Mouse (Mus musculus): ENCODE results near the gene Adamtsl2.

Gene Adamtsl2

DNA sequence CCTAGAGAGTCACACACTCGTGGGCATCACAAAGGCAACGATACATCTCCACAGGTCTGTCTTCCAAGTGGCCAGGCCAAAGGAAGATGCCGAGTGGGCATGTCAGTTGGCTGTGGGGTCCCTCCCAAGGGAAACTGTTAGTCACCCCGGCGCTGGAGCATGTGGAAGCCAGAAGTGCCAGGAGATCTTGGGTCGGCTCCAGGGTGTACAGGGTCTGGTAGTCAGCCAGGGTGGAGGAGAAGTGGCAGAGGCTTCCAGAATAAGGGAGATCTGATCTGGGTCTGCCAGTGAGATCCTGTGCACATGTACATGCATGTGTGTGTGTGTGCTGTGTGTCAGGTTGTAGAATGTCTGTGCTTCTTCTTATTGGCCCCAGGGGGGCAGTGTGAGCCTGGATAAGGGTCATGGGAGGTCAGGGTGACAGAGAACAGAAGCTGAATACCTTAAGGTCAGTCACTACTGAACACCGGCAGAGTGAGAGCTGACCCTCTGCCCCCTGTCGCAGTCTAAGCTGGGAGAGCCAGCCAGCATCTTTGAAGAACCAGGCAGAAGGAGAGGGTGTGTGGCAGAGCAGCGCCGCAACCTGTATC is 1.4 kb upstream of the Adamtsl2 start:
- no peak for DNase-seq

- DNase-seq, result no peak
Observed at GRCm38 (mm10) chr2:27078312-27078711, 867 bp upstream of the Adamtsl2 start.

DNA sequence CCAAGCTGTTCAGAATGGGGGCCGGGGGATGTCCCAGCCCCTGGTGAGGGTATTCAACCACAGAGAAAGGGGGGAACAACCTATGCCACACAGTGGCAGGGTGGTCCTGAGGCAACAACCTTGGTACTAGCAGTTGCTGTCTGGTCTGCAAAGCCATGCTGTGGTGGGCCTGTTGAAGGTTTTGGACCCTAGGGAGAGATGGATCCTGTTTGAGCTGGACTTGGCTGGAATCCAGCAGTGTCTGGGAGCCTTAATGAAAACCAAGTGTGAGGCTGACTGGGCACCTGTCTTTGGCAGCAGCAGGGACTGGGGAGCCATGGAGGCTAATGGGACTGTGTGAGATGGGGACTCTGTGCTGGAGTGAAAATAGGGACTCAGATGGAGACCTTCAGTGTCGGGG is 470 bp downstream of the Adamtsl2 start:
- no peak for DNase-seq

- no peak for DNase-seq
Observed at GRCm38 (mm10) chr2:27083761-27084475, 4.7 kb downstream of the Adamtsl2 start.

- no peak for DNase-seq
Observed at GRCm38 (mm10) chr2:27084963-27085362, 5.8 kb downstream of the Adamtsl2 start.

- no peak for DNase-seq
Observed at GRCm38 (mm10) chr2:27085801-27086200, 6.6 kb downstream of the Adamtsl2 start.

DNA sequence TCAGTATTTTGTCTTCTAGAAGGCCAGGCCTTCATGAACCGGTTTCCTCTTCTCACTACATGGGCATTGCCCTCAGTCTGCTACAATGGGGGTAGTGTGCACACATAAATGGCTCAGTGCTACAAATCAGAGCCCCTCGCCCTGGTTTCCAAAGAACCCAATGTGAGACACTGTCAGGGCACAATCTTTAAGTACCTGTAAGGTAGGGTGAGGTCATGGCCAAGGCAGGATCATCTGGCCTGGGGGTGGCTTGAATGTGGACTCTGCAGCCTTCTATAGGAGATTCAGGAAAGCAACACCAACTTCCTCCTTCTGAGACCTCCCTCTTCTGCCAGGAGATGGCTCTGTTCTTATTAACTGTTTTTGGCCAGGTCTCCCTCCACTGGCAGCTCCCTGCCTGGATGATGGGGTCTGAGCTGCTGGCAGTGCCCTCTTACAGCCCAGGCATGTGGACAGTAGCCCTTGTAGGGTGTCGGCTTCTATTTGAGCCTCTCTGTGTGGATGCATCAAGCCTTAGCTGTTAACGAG is 7.4 kb downstream of the Adamtsl2 start:
- DNase-seq, result no peak

DNA sequence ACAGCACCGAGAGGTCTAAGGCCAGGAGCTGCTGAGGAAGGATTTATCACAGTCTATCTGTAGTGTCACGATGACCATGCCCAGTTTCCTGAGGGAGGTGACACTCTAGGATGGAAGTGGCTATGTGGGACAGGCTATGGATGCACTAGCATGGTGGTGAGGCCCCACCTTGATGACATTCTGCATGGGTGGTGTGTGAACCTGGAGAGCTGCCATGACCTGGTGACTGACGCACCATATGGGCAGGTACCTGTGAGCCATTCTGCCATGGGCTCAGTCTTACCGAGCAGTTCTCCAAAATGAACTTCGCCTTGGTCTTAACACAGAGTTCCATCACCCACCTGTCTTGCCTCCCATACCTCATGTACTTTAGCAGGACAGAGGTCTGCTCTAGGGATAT is 8.4 kb downstream of the Adamtsl2 start:
- DNase-seq, result no peak

DNA sequence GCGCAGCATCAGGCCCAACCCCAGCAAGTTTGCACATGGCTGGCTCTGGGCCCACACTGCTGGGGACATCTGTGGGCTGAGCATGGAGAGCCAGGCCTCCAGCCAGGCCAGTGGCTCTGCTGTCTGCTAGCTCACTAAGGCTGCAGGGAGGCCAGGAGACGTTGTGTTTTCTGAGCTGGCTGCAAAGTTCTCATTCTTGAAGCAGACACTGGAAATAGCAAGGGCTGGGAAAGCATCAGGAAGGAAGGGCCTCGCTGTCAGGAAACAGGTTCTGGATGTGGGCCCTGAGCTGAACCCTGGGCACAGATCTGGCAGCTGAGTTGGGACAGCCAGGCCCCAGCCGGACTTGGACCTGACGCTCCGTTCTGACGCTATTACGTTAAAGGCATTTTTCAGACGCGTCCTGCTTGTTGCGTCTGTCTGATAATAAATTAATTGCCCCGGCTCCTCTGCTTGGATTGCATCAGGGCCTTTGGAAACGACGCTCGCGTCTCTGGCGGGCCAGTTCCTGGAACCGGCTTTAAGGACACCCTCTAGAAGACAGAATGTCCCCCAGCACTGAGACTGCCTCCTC is 9.0 kb downstream of the Adamtsl2 start:
- DNase-seq, result no peak

DNA sequence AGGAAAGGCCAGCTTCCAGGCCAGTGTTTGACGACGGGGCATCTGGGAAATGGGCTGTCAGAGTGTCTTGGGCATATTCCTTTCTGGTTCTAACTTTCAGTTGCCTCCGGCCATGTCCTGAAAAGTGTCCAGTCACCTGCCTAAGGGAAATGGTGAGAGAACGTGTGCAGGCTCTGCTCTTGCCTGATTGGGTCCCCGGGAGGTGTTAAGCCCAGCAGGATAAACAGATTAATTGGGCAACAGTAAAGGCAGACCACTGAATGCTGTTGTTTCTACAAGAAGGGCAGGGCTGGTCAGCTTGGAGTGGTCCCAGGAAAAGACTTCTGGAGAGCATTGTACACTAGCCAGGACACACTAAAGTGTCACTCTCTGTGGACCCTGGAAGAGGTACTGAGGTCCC is 9.5 kb downstream of the Adamtsl2 start:
- DNase-seq, result no peak

DNA sequence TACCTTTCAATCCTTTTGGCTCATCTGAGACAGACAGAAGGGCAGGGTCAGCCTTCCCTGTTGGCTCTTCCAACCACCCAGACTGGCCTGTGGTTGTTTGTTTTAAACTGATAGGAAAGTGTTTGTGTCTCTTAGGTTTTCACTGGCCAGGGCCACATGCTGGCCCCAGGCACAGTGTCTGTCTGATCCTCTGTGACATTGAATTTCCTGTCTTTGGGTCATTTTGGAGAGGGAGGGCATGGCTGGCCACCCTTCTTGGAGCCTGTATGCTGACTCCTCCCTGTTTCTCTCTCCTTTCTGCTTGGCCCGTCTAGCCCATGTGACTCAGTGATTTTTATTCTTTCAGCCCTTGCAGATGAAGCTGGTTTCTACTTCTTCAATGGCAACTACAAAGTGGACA is 10.1 kb downstream of the Adamtsl2 start:
- DNase-seq, result no peak

DNA sequence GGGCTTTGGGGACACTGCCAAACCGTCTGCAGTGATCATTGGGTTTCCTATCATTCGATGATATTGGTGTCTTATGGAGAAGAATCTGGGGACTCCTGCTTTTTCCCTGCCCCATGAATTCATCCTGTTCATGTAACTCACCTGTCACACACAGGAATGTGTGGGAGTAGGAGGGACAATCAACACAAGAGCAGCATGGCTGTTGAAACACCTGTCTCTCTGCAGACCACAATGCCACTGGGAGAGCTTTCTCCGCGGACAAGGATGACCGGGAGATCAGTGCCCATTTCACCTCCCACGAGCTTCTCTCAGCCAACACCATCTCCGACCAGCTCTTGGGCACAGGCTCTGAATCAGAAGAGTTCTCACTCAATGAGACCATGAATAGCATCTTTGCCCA is 16.0 kb downstream of the Adamtsl2 start:
- no peak for DNase-seq

- peak; percentile 81 for DNase-seq
Observed at GRCm38 (mm10) chr2:27096341-27096981, 17.3 kb downstream of the Adamtsl2 start.

DNA sequence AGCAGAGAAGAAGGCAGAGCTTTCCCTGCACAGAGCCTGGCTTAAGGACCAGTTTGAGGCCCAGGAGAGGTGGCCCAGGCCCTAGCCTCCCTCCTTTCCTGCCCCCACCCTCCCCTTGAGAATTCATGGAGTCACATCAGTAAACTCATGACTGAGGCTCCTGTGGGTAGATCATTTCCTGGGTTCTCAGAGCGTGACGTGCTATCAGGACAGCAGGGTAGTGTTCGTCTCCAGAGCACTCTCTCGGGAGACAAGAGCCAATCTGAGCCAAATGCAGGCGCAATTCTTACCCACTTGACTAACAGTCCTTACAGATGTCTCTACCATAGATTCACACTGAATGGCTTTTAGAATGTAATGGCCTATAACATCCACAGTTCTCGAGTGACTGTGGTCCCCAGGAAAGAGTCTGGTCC is 18.1 kb downstream of the Adamtsl2 start:
- no peak for DNase-seq

GRCm38 (mm10) chr2:27097776-27098175 is 18.6 kb downstream of the Adamtsl2 start:
- no peak for DNase-seq

DNA sequence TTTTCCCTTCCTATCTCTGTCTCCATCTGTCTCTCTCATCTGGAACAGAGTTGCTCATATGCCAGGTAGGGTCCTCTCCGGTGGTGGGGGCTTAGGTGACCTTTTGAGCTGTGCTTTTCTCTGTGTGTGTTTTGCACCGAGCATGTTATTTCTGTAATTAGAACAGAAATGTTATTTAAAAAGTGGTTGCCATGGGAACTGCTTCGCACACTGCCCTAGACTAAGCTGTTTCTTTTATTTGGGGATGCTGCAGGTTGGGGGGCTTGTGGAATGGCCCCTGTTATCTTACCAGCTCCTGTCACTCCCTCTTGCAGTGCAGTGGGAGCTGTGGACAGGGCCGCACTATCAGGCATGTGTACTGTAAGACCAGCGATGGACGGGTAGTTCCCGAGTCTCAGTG is 24.4 kb downstream of the Adamtsl2 start:
- peak; percentile 35 for DNase-seq

GRCm38 (mm10) chr2:27106816-27107215 is 27.6 kb downstream of the Adamtsl2 start:
- DNase-seq, result no peak

DNA sequence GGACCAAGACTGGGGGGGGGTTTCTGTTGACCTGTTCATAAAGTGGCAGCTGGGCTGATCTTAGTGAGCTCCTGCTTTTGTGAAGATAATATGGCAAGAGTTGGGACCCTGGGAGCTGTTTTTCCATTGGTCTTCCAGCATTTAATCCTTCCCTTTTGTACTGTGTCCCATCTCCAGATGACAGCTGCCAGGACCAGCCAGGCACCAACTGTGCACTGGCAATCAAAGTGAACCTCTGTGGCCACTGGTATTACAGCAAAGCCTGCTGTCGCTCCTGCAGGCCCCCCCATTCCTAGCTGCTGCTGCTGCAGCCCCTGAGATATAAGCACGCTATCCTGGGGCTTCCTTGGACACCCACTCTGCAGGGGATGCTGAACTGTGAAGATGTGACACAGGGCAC is 29.0 kb downstream of the Adamtsl2 start:
- no peak for DNase-seq

DNA sequence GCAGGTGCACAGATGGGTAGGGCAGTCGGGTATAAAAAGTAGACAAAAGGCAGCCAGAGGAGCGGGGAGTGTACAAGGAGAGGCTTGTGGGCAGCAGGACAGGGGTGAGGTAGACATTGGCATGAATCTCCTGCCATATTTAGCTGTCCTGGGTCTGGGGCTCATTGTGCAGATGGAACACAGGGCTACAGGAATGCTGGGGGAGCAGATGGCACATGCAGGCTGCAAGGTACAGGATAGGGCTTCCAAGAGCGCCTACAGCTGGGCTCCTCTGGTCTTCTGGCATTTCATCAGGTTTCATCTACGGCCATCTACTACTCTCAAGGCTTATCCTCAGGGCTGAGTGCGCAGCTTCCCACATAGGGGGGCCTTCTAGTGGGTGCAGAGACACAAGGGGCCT is 29.9 kb downstream of the Adamtsl2 start:
- no peak for DNase-seq

DNA sequence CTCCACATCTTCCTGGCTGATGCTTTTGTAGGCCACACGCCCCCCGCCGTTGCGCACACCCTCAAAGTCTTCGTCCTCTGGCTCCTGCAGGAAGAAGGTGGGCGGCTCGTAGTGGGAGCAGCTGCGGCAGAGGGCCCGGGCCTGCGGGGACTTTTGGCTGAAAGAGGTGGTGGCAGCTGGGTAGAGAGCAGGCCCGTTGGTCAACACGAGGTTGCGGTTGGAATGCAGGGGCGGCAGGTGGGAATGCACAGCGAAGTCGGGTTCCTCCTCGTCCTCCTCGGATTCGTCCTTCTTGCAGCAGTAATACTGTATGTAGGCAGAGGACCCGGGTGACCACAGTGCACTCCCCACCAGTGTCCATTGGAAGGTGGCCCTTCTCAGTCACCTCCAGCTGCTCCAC is 33.4 kb downstream of the Adamtsl2 start:
- DNase-seq, result no peak

DNA sequence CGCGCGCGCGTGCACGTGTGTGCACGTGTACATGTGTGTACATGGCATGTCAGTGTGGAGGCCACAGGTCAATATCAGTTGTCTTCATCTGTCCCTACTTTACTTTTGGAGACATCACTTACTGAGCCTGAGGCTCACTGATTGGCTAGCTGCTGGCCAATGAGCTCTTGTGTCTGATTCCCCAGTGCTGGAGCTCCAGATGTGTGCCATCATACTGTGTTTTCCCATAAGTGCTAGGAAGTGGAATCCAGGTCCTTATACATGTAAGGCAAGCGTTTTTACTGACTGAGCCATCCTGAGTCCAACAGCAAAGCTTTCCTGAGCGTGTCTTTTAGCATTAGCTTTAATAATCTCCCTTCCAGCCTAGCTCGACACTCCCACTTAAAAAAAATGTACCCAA is 35.0 kb downstream of the Adamtsl2 start:
- DNase-seq, result no peak

- DNase-seq, result no peak
Observed at GRCm38 (mm10) chr2:27118452-27118851, 39.3 kb downstream of the Adamtsl2 start.

DNA sequence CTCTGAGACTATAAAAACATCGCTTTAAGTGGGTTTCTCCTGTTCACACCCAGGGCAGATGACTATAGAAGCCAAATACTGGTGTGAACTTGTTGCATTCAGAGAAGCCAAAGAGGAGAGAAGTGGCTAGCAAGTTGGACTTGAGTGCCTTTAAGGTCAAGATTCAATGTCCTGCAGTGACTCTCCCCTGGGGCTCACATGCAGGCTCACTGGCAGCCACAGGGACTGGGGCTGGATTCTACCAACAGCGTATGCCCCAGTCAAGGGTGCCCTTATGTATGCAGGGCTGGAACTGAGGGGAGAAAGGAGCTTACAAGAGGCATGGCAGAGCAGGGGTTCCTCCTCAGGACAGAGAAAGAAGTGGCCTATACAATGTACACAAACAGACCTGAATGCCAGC is 40.6 kb downstream of the Adamtsl2 start:
- DNase-seq, result no peak

DNA sequence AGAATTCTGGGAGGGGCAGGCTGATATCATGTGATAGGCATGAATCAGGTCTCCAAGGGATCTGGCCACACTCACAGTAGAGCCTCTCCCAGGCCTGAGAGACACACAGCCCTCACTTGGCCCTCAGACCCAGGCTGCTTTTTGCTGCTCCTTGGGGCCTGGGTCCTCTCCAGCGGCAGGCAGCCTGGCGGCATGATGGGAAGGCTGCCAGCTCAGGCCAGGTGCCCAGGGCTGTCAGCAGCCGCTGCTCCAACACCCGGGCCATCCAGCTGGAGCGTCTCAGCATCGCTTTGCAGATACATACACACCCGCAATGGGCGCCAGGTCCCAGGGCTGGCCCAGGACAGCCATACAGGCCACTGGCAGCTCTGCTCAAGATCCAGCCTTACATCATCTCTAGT is 41.1 kb downstream of the Adamtsl2 start:
- DNase-seq, result no peak

All from right cerebral cortex, postnatal 25 days (tissue).